Mouse (Mus musculus): ENCODE measurements around the gene Pigs.
A peak's percentile ranks its signal among the peaks of the same experiment; 100 is the strongest.

DNA sequence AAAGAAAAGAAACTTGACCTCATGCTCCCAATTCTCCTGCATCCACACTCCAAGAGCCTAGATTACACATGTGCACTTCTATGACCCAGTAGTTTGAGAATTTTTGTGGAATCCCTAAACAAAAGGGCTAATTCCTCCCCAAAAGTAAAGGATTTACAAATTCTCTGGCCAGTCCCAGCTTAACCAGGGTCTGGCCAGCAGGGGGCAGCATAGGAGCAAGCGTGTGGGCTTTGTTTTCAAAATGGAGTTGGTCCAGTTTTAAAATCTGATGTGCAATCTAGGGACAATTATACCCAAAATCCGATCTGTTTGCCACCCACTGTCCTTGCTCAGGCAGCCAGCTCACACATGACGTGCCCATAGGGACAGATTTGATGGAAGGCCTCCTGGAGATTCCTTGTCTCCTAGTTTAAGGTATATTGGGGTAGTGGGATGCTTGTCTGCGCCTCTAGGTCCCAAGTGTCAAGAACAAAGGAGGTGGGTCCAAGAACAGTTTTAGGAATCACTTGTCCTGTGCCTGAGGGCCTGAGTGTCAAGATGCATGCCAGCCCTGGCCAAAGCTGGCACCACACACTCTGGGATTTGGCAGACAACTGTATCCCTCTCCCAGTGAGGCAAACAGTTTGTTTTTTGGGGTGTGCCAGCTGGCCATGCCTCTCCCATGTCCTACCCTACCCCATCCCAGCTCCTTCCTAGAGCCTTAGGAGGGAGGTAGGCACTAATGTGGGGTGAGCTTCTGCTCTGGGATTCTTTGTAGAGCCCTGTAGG is 27.4 kb downstream of the Pigs start:
- TF ChIP-seq CTCF (IDR thresholded peaks at IDR 0.05; ENCODE audit: low read depth, low read length) (peak; percentile 95), POLR2A (IDR thresholded peaks at IDR 0.05; ENCODE audit: borderline replicate concordance, low read depth, low read length) (no peak)

Data from bone marrow macrophage, adult 2 months (primary cell).